Mouse (Mus musculus) kidney, postnatal 0 days (tissue): ENCODE measurements at regions not wholly inside any gene's neighbourhood (a gene's known extent, or its start where the extent isn't known, plus 50 kb on each side); places are given as distances from the start of the nearest gene placed in this dataset.
"Not testable (repeated sequence)": the region's sequence is repeated elsewhere in the genome, so short reads cannot be mapped to it uniquely, and the experiment has no call there.

Experiments
- ATAC-seq: fragments of 200-750 bp; cut with Nextera tagmentation; replicated peaks from 2 replicates; pipeline ENCODE4 v1.8.0; 2017; ENCODE audit warnings: low read depth, moderate number of reproducible peaks, moderate TSS enrichment, moderate library complexity; ENCODE audit not compliant: low FRiP score
- DNase-seq: peaks from one replicate; pipeline ENCODE4 v3.0.0-alpha.2; 2016; ENCODE audit warnings: low spot score
- H3K27ac ChIP-seq: fragments of 300-500 bp; sonication (generic); 2 replicates; pipeline ENCODE4 v1.5.1; 2014; ENCODE audit warnings: mild to moderate bottlenecking
- H3K27me3 ChIP-seq: fragments of 300-500 bp; sonication (generic); 2 replicates; pipeline ENCODE4 v1.6.1; 2014; ENCODE audit warnings: low read length, mixed read lengths; ENCODE audit not compliant: insufficient read depth
- H3K36me3 ChIP-seq: fragments of 300-500 bp; sonication (generic); 2 replicates; pipeline ENCODE4 v1.6.1; 2014; ENCODE audit warnings: low read length, mixed read lengths; ENCODE audit not compliant: insufficient read depth
- H3K4me1 ChIP-seq: fragments of 300-500 bp; sonication (generic); replicated peaks from 2 replicates; pipeline ENCODE4 v1.6.1; 2014; ENCODE audit warnings: antibody characterized with exemption, low read length, mixed read lengths; ENCODE audit not compliant: insufficient read depth
- H3K4me2 ChIP-seq: fragments of 300-500 bp; sonication (generic); 2 replicates; pipeline ENCODE4 v1.6.1; 2014; ENCODE audit warnings: mild to moderate bottlenecking, low read length, moderate library complexity, mixed read lengths
- H3K4me3 ChIP-seq: fragments of 300-500 bp; sonication (generic); replicated peaks from 2 replicates; pipeline ENCODE4 v1.5.1; 2014; ENCODE audit warnings: low read depth, low read length
- H3K9ac ChIP-seq: fragments of 300-500 bp; sonication (generic); 2 replicates; pipeline ENCODE4 v1.6.1; 2014; ENCODE audit warnings: low read depth, low read length
- H3K9me3 ChIP-seq: fragments of 300-500 bp; sonication (generic); replicated peaks from 2 replicates; pipeline ENCODE4 v1.6.1; 2016; ENCODE audit warnings: low read length, inconsistent platforms, mixed read lengths
- CTCF ChIP-seq: IDR thresholded peaks from 2 replicates; pipeline ENCODE4 v1.5.1; 2016; ENCODE audit warnings: antibody characterized with exemption, low read depth, mild to moderate bottlenecking, moderate library complexity
- WGBS: fragments of 180-500 bp; shearing (Covaris S2); extraction: QIAGEN DNeasy Blood & Tissue Kit; methylation state at CpG from one replicate; pipeline ENCODE4 v1.1.7; 2014; 5-methylcytosine and 5-hydroxymethylcytosine counted together

DNA sequence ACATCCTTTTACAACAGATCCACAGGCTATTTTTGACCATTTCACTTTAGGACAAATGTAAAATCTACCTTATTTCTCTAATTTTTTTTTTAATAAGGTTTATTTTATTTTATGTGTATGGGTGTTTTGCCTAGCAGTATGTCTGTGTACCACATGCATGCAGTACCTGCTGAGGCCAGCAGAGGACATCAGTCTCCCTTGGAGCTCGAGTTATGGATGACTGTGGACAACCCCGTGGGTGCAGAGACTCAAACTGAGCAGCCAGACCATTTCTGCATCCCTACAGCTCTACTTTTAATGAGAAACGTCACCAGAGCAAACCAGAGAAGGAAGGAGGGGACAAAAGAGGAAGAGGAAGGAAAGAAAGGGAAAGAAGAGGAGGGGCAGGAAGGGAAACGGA, 125.9 kb upstream of the Trim24 start:
- DNase-seq, result no peak

DNA sequence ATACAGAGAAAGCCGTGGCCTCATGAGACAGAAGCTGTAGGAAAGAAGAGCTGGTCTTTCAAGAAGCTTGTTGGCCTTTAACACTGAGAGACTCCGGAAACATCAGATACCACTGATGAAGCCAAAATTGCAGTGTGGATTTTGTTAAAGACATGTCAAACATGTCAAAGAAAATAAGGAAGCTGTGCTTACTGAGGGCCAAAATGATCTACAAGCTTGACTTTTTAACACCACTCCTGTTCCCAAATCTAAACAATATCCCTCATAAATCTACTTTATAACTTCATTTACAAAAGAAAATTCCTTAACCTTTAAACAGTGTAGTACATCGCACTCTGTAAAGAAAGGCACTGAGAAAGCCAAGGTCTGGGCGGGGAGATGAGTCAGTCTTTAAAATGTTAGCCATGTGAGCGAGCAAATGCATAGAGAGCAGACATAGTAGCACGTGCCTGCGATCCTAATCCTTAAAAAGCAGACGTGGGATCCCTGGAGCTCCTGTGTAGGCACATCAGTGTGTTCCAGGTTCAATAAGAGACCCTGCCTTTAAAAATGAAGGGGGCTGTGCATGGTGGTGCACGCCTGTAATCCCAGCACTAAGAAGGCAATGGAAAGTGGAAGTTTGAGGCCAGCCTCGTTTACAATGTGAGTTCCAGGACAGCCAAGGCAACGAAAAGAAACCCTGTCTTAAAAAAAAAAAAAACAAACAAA, 125.1 kb upstream of the Trim24 start:
- no peak overlapping the region for H3K4me2 ChIP-seq
- H3K27me3 ChIP-seq, result no peaks in the 10 kb centered on the region
- no peak for TF ChIP-seq CTCF
- WGBS, result 46% methylated on average over 11 of the region's 11 CpGs
- H3K9ac ChIP-seq, result no peak overlapping the region
- peak overlapping the region; percentile 20; the same call in 1 of the 2 replicates for H3K27ac ChIP-seq
- H3K9me3 ChIP-seq, result 0 out of 2 replicates have a peak, but pooled peaks cover 6% of the 10 kb centered on the region
- no peaks in the 10 kb centered on the region for H3K4me1 ChIP-seq
- no peak overlapping the region for H3K4me3 ChIP-seq
- DNase-seq (peak; percentile 94), ATAC-seq (no peak; the same call in 1 of the 2 replicates)
- no peaks in the 10 kb centered on the region for H3K36me3 ChIP-seq

More for the DNA sequence above, 125.9 kb upstream of the Trim24 start:
- Histone ChIP-seq H3K36me3 (no peaks in the 10 kb centered on the region), H3K4me1 (no peaks in the 10 kb centered on the region), H3K9me3 (0 out of 2 replicates have a peak, but pooled peaks cover 6% of the 10 kb centered on the region), H3K4me3 (no peak overlapping the region), H3K4me2 (no peak overlapping the region), H3K9ac (no peak overlapping the region), H3K27ac (peak overlapping the region; percentile 20; the same call in 1 of the 2 replicates), H3K27me3 (no peaks in the 10 kb centered on the region)
- WGBS, result 56% methylated on average over 4 of the region's 4 CpGs
- no peak for ATAC-seq
- peak; percentile 60; the same call in 1 of the 2 replicates for TF ChIP-seq CTCF

DNA sequence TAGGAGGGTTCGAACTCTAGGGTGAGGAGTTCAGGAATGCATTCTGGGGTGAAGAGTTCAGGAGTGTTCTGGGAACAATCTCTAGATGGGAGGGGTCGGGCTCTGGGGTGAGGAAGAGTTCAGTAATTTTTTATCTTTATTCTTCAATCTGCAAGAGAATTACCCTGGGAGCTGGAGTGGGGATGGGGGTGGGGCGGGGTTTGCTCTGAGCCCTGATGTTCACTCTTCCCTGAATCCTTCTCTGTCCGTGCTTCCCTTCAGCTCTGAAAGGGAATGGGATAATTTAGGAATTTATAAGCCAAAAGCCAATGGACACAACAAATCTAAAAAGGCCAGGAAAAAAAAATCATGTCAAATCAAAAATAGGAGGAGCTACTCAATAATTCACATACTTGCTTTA, 122.8 kb upstream of the Trim24 start:
- WGBS, result 70% methylated on average over 4 of the region's 4 CpGs
- not testable (repeated sequence) for H3K9ac ChIP-seq, H3K36me3 ChIP-seq, H3K9me3 ChIP-seq, H3K4me1 ChIP-seq, H3K27me3 ChIP-seq, H3K4me2 ChIP-seq, ATAC-seq, H3K27ac ChIP-seq, H3K4me3 ChIP-seq
- peak; percentile 29 for DNase-seq

DNA sequence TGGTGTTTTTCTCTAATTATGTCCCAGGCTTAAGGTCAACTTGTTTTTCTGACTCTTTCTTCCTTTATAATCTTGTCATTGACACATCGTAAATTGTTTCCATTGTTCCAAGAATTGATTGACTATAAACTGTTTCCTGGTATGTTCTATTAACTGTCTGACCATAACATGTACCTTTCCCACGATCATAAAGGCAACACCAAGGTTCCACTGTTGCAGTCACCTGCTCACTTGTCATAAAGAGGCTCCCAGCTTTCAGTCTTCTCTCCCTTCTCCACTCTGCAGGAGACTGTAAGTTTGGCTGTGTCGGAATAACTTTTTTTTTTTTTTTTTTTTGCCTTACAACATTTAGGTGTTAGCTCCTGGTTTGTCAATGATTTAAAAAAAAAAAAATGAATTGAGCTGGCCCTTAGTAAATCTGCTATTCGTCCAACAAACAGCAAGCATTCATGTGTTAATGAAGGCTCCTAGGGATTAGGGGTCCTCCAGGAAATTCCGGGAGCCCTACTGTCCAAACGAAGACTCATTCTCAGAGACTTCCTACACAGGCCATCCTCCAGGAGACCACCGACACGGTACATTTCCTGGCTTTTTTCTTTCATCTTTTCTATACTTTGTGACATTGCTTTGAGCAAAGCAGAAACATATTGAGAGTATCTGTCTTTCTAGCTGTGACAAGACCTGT, 122.2 kb upstream of the Trim24 start:
- WGBS, result 72% methylated on average over 8 of the region's 8 CpGs

DNA sequence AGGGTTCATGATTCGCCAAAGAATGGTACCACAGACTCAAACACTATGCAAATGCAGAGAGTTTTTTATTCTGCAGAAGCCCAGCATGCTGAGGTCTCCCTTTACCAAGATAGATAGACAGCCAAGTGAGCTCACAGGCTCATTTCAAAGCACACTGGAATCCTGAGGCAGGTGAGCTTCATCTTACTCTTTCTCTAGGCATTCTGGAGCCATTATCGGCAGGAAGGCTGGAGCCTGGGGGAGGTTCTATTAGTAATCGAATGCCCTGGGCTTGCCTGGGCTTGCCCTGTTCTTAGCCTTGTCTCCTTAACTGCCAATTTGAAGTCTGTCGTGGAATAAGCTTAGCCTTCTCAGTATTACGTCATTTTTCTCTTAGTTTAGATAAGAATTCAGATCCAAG, 121.6 kb upstream of the Trim24 start:
- no peak for DNase-seq
- no peak overlapping the region for H3K27ac ChIP-seq
- TF ChIP-seq CTCF, result no peak
- no peaks in the 10 kb centered on the region for H3K4me1 ChIP-seq
- ATAC-seq, result no peak
- no peaks in the 10 kb centered on the region for H3K27me3 ChIP-seq
- WGBS, result 95% methylated on average over 5 of the region's 5 CpGs
- H3K4me2 ChIP-seq, result no peak overlapping the region
- H3K9ac ChIP-seq, result no peak overlapping the region
- no peaks in the 10 kb centered on the region for H3K36me3 ChIP-seq
- no peak overlapping the region for H3K4me3 ChIP-seq
- 0 out of 2 replicates have a peak, but pooled peaks cover 6% of the 10 kb centered on the region for H3K9me3 ChIP-seq

More for the DNA sequence above, 122.2 kb upstream of the Trim24 start:
- Histone ChIP-seq H3K4me1 (no peaks in the 10 kb centered on the region), H3K27me3 (no peaks in the 10 kb centered on the region), H3K4me3 (no peak overlapping the region), H3K27ac (no peak overlapping the region), H3K4me2 (no peak overlapping the region), H3K36me3 (no peaks in the 10 kb centered on the region), H3K9ac (no peak overlapping the region), H3K9me3 (0 out of 2 replicates have a peak, but pooled peaks cover 6% of the 10 kb centered on the region)
- no peak for ATAC-seq
- DNase-seq, result no peak
- TF ChIP-seq CTCF, result no peak

DNA sequence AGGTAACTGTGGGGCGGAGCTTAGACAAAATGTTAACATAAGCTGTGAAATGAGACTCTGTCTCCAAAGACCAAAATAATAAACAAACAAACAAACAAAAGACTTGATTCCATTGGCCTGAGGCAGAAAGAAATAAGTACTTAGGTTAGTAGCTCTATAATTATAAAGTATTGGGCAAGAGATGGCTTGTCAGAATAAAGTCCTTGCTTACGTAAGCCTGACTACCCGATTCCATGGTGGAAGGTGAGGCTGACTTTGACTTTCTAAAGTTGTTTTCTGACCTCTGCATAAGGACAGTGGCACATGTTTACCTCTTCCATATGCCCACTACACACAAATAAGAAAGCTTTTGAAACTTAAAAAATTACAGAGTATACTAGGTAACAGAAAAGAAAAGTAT, 120.3 kb upstream of the Trim24 start:
- no peak for TF ChIP-seq CTCF
- Histone ChIP-seq H3K27ac (no peak overlapping the region), H3K36me3 (no peaks in the 10 kb centered on the region), H3K9ac (no peak overlapping the region), H3K9me3 (0 out of 2 replicates have a peak, but pooled peaks cover 6% of the 10 kb centered on the region), H3K4me2 (no peak overlapping the region), H3K4me1 (no peaks in the 10 kb centered on the region), H3K4me3 (no peak overlapping the region), H3K27me3 (no peaks in the 10 kb centered on the region)
- ATAC-seq (no peak), DNase-seq (no peak)
- 92% methylated on average over 3 of the region's 3 CpGs for WGBS
